Mouse (Mus musculus): Measurements from ENCODE around the gene Ctdsp2. TPM values are rescaled to one million over a fixed set of nuclear protein-coding genes. Genes with fewer than 3 reads are reported as not detected.

Ctdsp2 gene
- polyA plus RNA-seq, 1 experiment from 2014 or later = 73.1 TPM

DNA sequence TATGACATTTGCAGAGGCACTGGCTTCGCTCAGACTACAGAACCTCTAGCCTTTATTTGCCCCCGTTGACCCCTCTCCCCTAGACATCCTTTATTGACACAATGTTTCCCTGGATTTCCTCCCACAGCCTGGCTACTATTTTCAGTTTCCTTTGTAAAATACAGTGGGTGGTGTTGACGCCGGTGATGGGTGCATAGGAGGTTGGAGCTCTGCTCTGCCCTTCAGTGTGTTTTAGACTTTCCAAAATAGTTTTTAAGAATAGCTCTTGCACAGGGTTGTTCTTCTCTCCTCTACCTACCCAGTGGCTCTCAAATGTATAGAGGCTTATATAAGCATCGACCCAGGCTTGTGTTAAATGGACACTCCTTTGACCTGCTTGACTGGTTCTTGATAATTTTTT lies 28.7 kb upstream of the Ctdsp2 start:
- H3K27me3 ChIP-seq = no peaks in the 10 kb centered on the region
- no peak overlapping the region for H3K4me2 ChIP-seq
- no peaks in the 10 kb centered on the region for H3K9me3 ChIP-seq
- no peaks in the 10 kb centered on the region for H3K36me3 ChIP-seq
- 39% methylated on average over 5 of the region's 5 CpGs for WGBS
- H3K27ac ChIP-seq = no peak overlapping the region
- H3K4me3 ChIP-seq = no peak overlapping the region
- no peak for ATAC-seq (ENCODE audit: borderline replicate concordance, extremely low read depth, low FRiP score, low TSS enrichment)
- H3K4me1 ChIP-seq = peaks cover 16% of the 10 kb centered on the region
- H3K9ac ChIP-seq = no peak overlapping the region

GRCm38 (mm10) chr10:126950572-126950971 lies 27.9 kb upstream of the Ctdsp2 start:
- Histone ChIP-seq H3K4me1 (peaks cover 16% of the 10 kb centered on the region), H3K27me3 (no peaks in the 10 kb centered on the region), H3K27ac (no peak overlapping the region), H3K9ac (no peak overlapping the region), H3K4me2 (no peak overlapping the region), H3K9me3 (no peaks in the 10 kb centered on the region), H3K4me3 (no peak overlapping the region), H3K36me3 (no peaks in the 10 kb centered on the region)
- WGBS = 59% methylated on average over 4 of the region's 4 CpGs
- no peak for ATAC-seq (ENCODE audit: borderline replicate concordance, extremely low read depth, low FRiP score, low TSS enrichment)

- 82% methylated on average over 1 of the region's 1 CpGs for WGBS
- Histone ChIP-seq H3K4me1 (peaks cover 27% of the 10 kb centered on the region), H3K27ac (no peak overlapping the region)
Observed at GRCm38 (mm10) chr10:126952375-126952774, 26.1 kb upstream of the Ctdsp2 start.

GRCm38 (mm10) chr10:126953029-126953471 lies 25.5 kb upstream of the Ctdsp2 start:
- no peak overlapping the region for H3K4me3 ChIP-seq
- WGBS = 78% methylated on average over 3 of the region's 3 CpGs
- no peaks in the 10 kb centered on the region for H3K36me3 ChIP-seq
- H3K4me2 ChIP-seq = no peak overlapping the region
- peaks cover 33% of the 10 kb centered on the region for H3K4me1 ChIP-seq
- H3K9ac ChIP-seq = no peak overlapping the region
- ATAC-seq (ENCODE audit: borderline replicate concordance, extremely low read depth, low FRiP score, low TSS enrichment) = no peak
- H3K27me3 ChIP-seq = no peaks in the 10 kb centered on the region
- H3K27ac ChIP-seq = no peak overlapping the region
- H3K9me3 ChIP-seq = no peaks in the 10 kb centered on the region

More at GRCm38 (mm10) chr10:126952375-126952774, 26.1 kb upstream of the Ctdsp2 start:
- H3K36me3 ChIP-seq = no peaks in the 10 kb centered on the region
- no peak overlapping the region for H3K9ac ChIP-seq
- H3K4me3 ChIP-seq = no peak overlapping the region
- H3K9me3 ChIP-seq = no peaks in the 10 kb centered on the region
- ATAC-seq (ENCODE audit: borderline replicate concordance, extremely low read depth, low FRiP score, low TSS enrichment) = no peak
- H3K27me3 ChIP-seq = no peaks in the 10 kb centered on the region
- no peak overlapping the region for H3K4me2 ChIP-seq

DNA sequence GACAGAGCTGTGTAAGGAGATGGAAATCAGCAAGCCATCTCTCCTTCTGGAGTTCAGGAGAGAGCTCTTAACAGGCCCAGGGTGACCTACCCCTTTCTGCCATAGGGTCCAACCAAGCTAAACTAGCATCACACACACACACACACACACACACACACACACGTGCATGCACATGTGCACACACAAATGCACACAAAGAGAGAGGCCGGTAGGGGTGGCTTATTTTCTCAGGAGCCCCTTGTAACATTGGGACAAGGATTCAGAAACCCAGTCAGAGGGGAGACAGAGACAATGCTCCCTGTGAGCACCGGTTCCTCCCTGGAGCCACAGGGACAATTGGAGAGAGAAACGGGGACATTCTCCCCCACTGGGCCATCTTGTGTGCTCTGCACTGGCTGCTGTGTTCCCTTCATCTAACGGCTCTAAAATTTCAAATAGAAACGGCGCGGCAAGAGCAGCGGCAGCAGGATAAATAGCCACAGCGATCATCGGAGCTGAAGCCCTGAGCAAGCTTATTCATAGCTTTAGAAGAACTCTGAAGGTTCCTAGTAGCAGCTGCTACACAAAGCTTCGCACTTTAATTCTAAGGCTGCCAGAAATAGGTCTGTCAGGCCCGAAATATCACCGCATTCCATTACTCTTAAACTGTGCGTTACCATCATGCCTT lies 21.7 kb upstream of the Ctdsp2 start:
- no peak; the same call in 1 of the 2 replicates for ATAC-seq (ENCODE audit: borderline replicate concordance, extremely low read depth, low FRiP score, low TSS enrichment)
- Histone ChIP-seq H3K9me3 (no peaks in the 10 kb centered on the region), H3K36me3 (no peaks in the 10 kb centered on the region), H3K4me2 (peak overlapping the region; percentile 43), H3K4me3 (no peak overlapping the region), H3K4me1 (peaks cover 23% of the 10 kb centered on the region), H3K27me3 (no peaks in the 10 kb centered on the region), H3K27ac (peak overlapping the region; percentile 82), H3K9ac (0 out of 2 replicates have a peak overlapping the region, but pooled peaks have one; percentile 11)
- 19% methylated on average over 15 of the region's 15 CpGs for WGBS

DNA sequence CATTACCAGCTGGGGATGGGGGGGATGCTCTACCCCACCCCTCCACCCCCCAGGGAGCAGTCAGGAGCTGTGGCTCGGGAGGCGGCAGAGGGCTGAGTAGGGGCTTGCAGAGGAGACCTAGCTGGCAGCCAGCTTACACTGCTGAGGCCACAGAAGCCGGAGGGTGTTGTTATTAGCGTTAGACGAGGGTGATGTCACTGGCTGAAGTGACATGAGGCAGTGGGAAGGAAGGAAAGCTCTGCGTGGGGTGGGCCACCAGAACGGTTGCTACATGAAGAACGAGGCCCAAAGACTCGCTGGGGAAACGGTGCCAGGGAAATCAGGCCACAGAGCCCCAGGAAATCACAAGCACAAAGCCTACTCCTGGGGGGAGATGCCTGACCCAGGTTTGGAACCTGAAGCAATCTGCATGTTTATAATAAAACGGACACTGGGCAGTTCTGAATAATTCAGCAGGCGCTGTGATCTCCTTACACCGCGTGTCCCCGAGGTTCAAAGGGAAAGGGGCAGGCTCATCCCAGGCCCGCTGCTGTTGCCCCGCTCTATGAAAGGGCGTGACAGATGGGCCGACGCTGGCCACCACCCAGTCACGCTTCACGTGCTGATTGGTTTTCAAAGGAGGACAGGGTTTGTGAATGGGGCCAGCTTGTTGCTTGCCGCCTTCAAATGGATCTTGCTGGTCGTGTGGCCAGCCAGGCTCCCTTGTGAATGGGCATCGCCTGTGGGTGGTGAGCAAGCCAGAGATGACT lies 21.0 kb upstream of the Ctdsp2 start:
- Histone ChIP-seq H3K9ac (0 out of 2 replicates have a peak overlapping the region, but pooled peaks have one; percentile 11), H3K4me3 (peak overlapping the region; percentile 7; the same call in 1 of the 2 replicates), H3K4me1 (peaks cover 30% of the 10 kb centered on the region), H3K27me3 (no peaks in the 10 kb centered on the region), H3K27ac (peak overlapping the region; percentile 82), H3K4me2 (peak overlapping the region; percentile 43), H3K9me3 (no peaks in the 10 kb centered on the region), H3K36me3 (no peaks in the 10 kb centered on the region)
- 3% methylated on average over 25 of the region's 25 CpGs for WGBS
- ATAC-seq (ENCODE audit: borderline replicate concordance, extremely low read depth, low FRiP score, low TSS enrichment) = peak; percentile 69

DNA sequence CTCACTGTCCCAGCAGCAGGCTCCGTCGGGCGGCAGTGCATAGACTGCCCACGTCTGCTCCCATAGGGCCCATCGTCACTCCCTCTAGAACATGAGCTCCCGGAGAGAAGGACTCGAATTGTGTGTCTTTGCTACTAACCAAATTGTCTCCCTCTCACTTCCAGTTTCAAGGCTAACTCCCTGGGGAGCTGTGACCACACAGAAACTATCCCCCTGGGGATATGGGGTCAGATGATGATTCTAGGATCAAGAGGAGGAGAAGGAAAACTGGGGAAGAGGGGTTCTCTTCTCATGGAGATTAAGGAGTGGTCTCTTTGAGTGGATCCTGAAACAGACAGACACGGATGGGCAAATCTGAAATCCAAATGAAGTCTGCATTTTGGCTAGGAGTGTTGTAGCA lies 18.0 kb upstream of the Ctdsp2 start:
- no peaks in the 10 kb centered on the region for H3K9me3 ChIP-seq
- H3K36me3 ChIP-seq = no peaks in the 10 kb centered on the region
- no peak overlapping the region for H3K4me3 ChIP-seq
- H3K4me1 ChIP-seq = peaks cover 42% of the 10 kb centered on the region
- no peaks in the 10 kb centered on the region for H3K27me3 ChIP-seq
- ATAC-seq (ENCODE audit: borderline replicate concordance, extremely low read depth, low FRiP score, low TSS enrichment) = no peak
- WGBS = 71% methylated on average over 8 of the region's 8 CpGs
- H3K27ac ChIP-seq = peak overlapping the region; percentile 89; the same call in 1 of the 2 replicates
- no peak overlapping the region for H3K9ac ChIP-seq
- H3K4me2 ChIP-seq = no peak overlapping the region

DNA sequence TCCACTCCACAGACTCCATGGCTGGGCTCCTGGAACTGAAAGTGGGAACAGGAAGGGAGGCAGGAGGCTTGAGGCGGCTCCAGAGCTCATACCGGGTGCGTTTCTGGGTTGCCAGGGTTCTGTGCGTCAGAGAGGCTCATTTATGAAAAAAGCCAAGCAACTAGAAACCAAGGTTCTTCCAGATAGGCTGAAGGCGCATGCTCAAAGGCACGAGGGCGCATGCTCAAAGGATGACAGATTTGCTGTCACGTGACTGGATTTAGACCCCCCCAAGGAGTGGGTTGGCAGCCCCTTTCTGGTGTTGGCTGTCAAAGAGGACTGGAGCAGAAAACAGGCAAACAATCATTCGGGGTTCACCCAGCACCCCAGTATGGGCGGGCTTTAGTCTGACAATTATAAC lies 16.8 kb upstream of the Ctdsp2 start:
- Histone ChIP-seq H3K36me3 (no peaks in the 10 kb centered on the region), H3K4me2 (peak overlapping the region; percentile 29), H3K9ac (no peak overlapping the region), H3K27ac (peak overlapping the region; percentile 89), H3K4me3 (no peak overlapping the region), H3K9me3 (no peaks in the 10 kb centered on the region), H3K27me3 (no peaks in the 10 kb centered on the region), H3K4me1 (peaks cover 36% of the 10 kb centered on the region)
- peak; percentile 65 for ATAC-seq (ENCODE audit: borderline replicate concordance, extremely low read depth, low FRiP score, low TSS enrichment)
- 50% methylated on average over 10 of the region's 10 CpGs for WGBS

DNA sequence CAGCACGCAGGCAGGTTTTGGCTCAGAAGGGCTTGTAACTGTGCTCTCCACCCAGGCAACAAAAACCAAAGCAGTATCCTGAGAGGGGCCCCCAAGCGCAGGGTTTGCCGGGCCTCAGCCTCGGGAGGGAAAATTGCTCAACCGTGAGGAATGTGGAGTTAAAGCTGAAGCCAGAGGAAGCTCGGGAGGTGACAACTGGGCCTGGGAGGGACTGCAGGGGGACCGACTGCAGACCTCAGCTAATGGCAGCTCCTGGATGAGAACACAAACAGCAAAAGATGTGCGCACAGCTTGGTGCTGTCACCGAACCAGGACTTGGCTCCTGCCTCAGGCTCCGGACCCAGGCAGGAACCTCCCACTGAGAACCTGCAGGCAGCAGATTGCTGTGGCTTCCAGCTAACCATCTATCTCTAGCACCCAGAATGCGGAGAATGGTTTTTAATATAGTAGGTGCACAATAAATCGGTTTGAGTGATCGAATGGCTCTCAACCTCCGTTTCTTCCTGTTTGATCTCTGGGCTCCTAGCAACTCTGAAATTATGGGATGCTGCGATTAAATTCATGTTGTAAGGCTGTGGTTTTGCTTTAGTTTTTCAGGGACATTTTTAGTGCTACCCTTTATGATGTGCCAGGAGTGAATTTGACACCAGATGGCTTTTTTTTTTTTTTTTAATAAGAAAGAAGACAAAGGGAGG lies 16.1 kb upstream of the Ctdsp2 start:
- peaks cover 30% of the 10 kb centered on the region for H3K4me1 ChIP-seq
- peak; percentile 78 for ATAC-seq (ENCODE audit: borderline replicate concordance, extremely low read depth, low FRiP score, low TSS enrichment)
- no peaks in the 10 kb centered on the region for H3K27me3 ChIP-seq
- peak overlapping the region; percentile 89 for H3K27ac ChIP-seq
- peak overlapping the region; percentile 29 for H3K4me2 ChIP-seq
- WGBS = 21% methylated on average over 15 of the region's 15 CpGs
- H3K4me3 ChIP-seq = 0 out of 2 replicates have a peak overlapping the region, but pooled peaks have one; percentile 1
- H3K36me3 ChIP-seq = no peaks in the 10 kb centered on the region
- no peaks in the 10 kb centered on the region for H3K9me3 ChIP-seq
- no peak overlapping the region for H3K9ac ChIP-seq

DNA sequence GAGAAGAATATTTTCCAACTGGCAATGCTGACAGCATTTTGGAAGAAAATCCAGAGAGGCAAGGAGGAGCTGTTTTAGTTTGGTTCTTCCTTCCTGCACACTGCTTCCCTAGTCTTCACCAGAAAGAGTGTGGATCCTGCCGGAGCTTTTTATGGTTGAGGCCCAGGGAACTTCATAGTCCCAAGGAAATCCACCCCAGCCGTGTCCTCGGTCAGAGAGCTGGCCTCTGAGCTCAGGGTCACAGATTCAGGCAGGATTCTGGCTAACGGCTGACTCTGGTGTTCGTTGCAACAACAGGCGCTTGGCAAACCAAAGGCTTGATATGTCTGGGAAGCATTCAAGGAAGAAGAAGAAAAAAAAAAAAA lies 15.6 kb upstream of the Ctdsp2 start:
- Histone ChIP-seq H3K27ac (peak overlapping the region; percentile 89), H3K4me1 (peaks cover 25% of the 10 kb centered on the region), H3K36me3 (no peaks in the 10 kb centered on the region), H3K4me3 (no peak overlapping the region), H3K4me2 (peak overlapping the region; percentile 30; the same call in 1 of the 2 replicates), H3K27me3 (no peaks in the 10 kb centered on the region), H3K9ac (no peak overlapping the region), H3K9me3 (no peaks in the 10 kb centered on the region)
- 31% methylated on average over 6 of the region's 6 CpGs for WGBS
- ATAC-seq (ENCODE audit: borderline replicate concordance, extremely low read depth, low FRiP score, low TSS enrichment) = peak; percentile 9; the same call in 1 of the 2 replicates

GRCm38 (mm10) chr10:126963821-126964220 lies 14.7 kb upstream of the Ctdsp2 start:
- no peak overlapping the region for H3K4me3 ChIP-seq
- H3K9me3 ChIP-seq = no peaks in the 10 kb centered on the region
- no peak overlapping the region for H3K9ac ChIP-seq
- peaks cover 25% of the 10 kb centered on the region for H3K4me1 ChIP-seq
- no peak overlapping the region for H3K4me2 ChIP-seq
- WGBS = 86% methylated on average over 8 of the region's 8 CpGs
- H3K27ac ChIP-seq = peak overlapping the region; percentile 89
- ATAC-seq (ENCODE audit: borderline replicate concordance, extremely low read depth, low FRiP score, low TSS enrichment) = no peak
- H3K27me3 ChIP-seq = no peaks in the 10 kb centered on the region
- no peaks in the 10 kb centered on the region for H3K36me3 ChIP-seq

All from lung, embryonic 15.5 days (tissue).